Mouse (Mus musculus) lung, postnatal 36 days (tissue): ENCODE measurements around the gene B4galt1.

Experiments
- DNase-seq: peaks from one replicate; pipeline ENCODE4 v3.0.0; 2022; ENCODE audit warnings: mixed read lengths

B4galt1 gene

GRCm38 (mm10) chr4:40774279-40775259 is 79.2 kb downstream of the B4galt1 start:
- DNase-seq: peak; percentile 86

DNA sequence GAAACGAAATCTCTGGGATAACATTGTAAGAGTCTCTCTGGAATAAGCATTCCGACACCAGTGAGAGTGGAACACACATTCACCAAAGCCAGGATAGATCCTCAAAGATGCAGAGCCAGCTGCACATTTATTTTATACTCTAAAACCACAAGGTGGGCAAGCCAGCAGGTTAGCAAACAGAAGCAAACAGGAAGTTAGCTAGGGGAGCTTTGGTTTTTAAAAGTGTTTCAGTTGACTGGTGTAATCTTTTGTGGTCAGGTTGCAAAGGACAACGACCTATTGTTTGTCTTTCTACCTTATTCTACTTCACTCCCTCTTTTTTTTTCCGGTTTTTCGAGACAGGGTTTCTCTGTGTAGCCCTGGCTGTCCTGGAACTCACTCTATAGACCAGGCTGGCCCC is 93.9 kb downstream of the B4galt1 start:
- no peak for DNase-seq

- DNase-seq: peak; percentile 98
These were observed 95.9 kb downstream of the B4galt1 start, which contains the start of gene Smu1 for GRCm38 (mm10) chr4:40757780-40758420. Gene Smu1 (minus strand): TSS chr4:40757923.

DNA sequence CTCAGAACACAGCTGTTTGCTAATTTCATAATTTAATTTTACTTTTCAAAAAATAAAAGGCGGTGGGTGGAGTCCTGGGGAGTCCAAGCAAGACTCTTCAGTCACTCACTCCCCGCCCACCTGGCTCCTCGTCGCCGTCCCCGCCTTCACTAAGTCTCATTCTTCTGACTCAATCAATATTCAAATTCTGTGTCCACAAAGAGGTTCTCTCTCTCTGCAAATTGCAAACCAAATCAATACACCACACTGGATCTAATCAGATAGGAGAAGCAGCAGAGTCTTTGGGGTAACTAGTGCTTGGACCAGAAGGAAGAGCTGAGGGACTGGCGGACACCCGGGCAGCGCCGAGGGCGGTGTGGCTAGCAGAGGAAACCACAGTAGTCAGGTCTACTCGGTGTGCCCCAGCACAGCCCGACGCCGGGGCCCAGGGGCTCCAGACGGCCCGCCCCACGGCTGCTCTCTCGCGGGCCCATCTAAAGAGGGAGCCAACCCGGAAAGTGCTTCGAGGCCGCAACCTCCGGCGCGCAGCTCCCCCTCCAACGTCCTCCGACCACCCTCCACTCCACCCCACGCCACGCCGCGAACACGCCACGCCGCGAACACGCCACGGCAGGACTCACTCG is 96.5 kb downstream of the B4galt1 start:
- no peak for DNase-seq
